Mouse (Mus musculus) intestine, embryonic 15.5 days (tissue): ENCODE data around the gene Shmt2. TPM values are rescaled to one million over a fixed set of nuclear protein-coding genes. Genes with fewer than 3 reads are reported as not detected.

ENCODE experiments used
- ATAC-seq: fragments of 200-750 bp; cut with Nextera tagmentation; 2 replicates; pipeline ENCODE4 v1.8.0; 2017; ENCODE audit warnings: moderate TSS enrichment, moderate library complexity
- H3K27ac ChIP-seq: fragments of 300-500 bp; sonication (generic); 2 replicates; pipeline ENCODE4 v1.5.1; 2015; ENCODE audit warnings: mild to moderate bottlenecking, inconsistent platforms
- H3K27me3 ChIP-seq: fragments of 300-500 bp; sonication (generic); replicated peaks from 2 replicates; pipeline ENCODE4 v1.6.1; 2015; ENCODE audit warnings: inconsistent platforms
- H3K36me3 ChIP-seq: fragments of 300-500 bp; sonication (generic); 2 replicates; pipeline ENCODE4 v1.6.1; 2015; ENCODE audit warnings: inconsistent platforms
- H3K4me1 ChIP-seq: fragments of 300-500 bp; sonication (generic); replicated peaks from 2 replicates; pipeline ENCODE4 v1.6.1; 2015; ENCODE audit warnings: inconsistent platforms
- H3K4me2 ChIP-seq: fragments of 300-500 bp; sonication (generic); replicated peaks from 2 replicates; pipeline ENCODE4 v1.6.1; 2015; ENCODE audit warnings: mild to moderate bottlenecking, inconsistent platforms
- H3K4me3 ChIP-seq: fragments of 300-500 bp; sonication (generic); replicated peaks from 2 replicates; pipeline ENCODE4 v1.5.1; 2015; ENCODE audit warnings: inconsistent platforms
- H3K9ac ChIP-seq: fragments of 300-500 bp; sonication (generic); 2 replicates; pipeline ENCODE4 v1.6.1; 2015; ENCODE audit warnings: inconsistent platforms
- H3K9me3 ChIP-seq: fragments of 300-500 bp; sonication (generic); 2 replicates; pipeline ENCODE4 v1.6.1; 2016; ENCODE audit warnings: inconsistent platforms
- WGBS: fragments of 180-500 bp; shearing (Covaris S2); methylation state at CpG from one replicate; pipeline ENCODE4 v1.1.7; 2015; 5-methylcytosine and 5-hydroxymethylcytosine counted together
- polyA plus RNA-seq: library from polyadenylated mRNA; unstranded; fragments of >200 nt; fragmentation: Nextera tagmentation; extraction: Ambion mirVana; gene quantifications from 2 replicates; pipeline ENCODE4 v1.2.1, GENCODE M21; 2015

Gene Shmt2
- polyA plus RNA-seq, 1 experiment from 2014 or later: 147 TPM

- Histone ChIP-seq H3K4me3 (0 out of 2 replicates have a peak overlapping the region, but pooled peaks have one; percentile 8), H3K4me2 (peak overlapping the region; percentile 80), H3K9ac (no peak overlapping the region), H3K27me3 (peaks cover 46% of the 10 kb centered on the region), H3K27ac (no peak overlapping the region), H3K9me3 (no peaks in the 10 kb centered on the region), H3K4me1 (peaks cover 37% of the 10 kb centered on the region), H3K36me3 (0 out of 2 replicates have a peak, but pooled peaks cover 5% of the 10 kb centered on the region)
- peak; percentile 2; the same call in 1 of the 2 replicates for ATAC-seq
- 6% methylated on average over 15 of the region's 15 CpGs for WGBS
Observed at GRCm38 (mm10) chr10:127508239-127508638, 14.0 kb downstream of the Shmt2 start.

- H3K36me3 ChIP-seq: peaks cover 25% of the 10 kb centered on the region
- 59% methylated on average over 13 of the region's 13 CpGs for WGBS
- H3K4me3 ChIP-seq: no peak within 1 kb of the TSS
- no peak within 1 kb of the TSS for H3K27ac ChIP-seq
- H3K9me3 ChIP-seq: no peaks in the 10 kb centered on the region
- H3K4me1 ChIP-seq: no peaks in the 10 kb centered on the region
- 0 out of 2 replicates have a peak, but pooled peaks have one; percentile 12 for ATAC-seq
- H3K9ac ChIP-seq: no peak within 1 kb of the TSS
- H3K27me3 ChIP-seq: no peaks in the 10 kb centered on the region
- no peak within 1 kb of the TSS for H3K4me2 ChIP-seq
Observed at GRCm38 (mm10) chr10:127500894-127501893, 21.1 kb downstream of the Shmt2 start, which contains the start of gene Stac3. Gene Stac3, plus strand, starts transcription at chr10:127501686.

GRCm38 (mm10) chr10:127500042-127500441 is 22.2 kb downstream of the Shmt2 start:
- no peak for ATAC-seq
- WGBS: 70% methylated on average over 4 of the region's 4 CpGs
- no peak overlapping the region for H3K4me2 ChIP-seq
- no peak overlapping the region for H3K4me3 ChIP-seq
- no peaks in the 10 kb centered on the region for H3K9me3 ChIP-seq
- no peaks in the 10 kb centered on the region for H3K27me3 ChIP-seq
- H3K27ac ChIP-seq: no peak overlapping the region
- H3K4me1 ChIP-seq: no peaks in the 10 kb centered on the region
- no peak overlapping the region for H3K9ac ChIP-seq
- H3K36me3 ChIP-seq: peaks cover 31% of the 10 kb centered on the region

- peaks cover 37% of the 10 kb centered on the region for H3K36me3 ChIP-seq
- ATAC-seq: no peak
- no peaks in the 10 kb centered on the region for H3K4me1 ChIP-seq
- 86% methylated on average over 5 of the region's 5 CpGs for WGBS
- H3K27ac ChIP-seq: no peak overlapping the region
- no peak overlapping the region for H3K4me2 ChIP-seq
- H3K27me3 ChIP-seq: no peaks in the 10 kb centered on the region
- H3K9ac ChIP-seq: no peak overlapping the region
- H3K9me3 ChIP-seq: no peaks in the 10 kb centered on the region
- H3K4me3 ChIP-seq: no peak overlapping the region
Observed at GRCm38 (mm10) chr10:127499516-127499915, 22.7 kb downstream of the Shmt2 start.

GRCm38 (mm10) chr10:127496156-127496555 is 26.1 kb downstream of the Shmt2 start:
- no peak overlapping the region for H3K4me3 ChIP-seq
- 93% methylated on average over 3 of the region's 3 CpGs for WGBS
- no peak overlapping the region for H3K27ac ChIP-seq
- H3K27me3 ChIP-seq: no peaks in the 10 kb centered on the region
- peaks cover 43% of the 10 kb centered on the region for H3K36me3 ChIP-seq
- no peaks in the 10 kb centered on the region for H3K9me3 ChIP-seq
- ATAC-seq: no peak
- no peak overlapping the region for H3K9ac ChIP-seq
- no peaks in the 10 kb centered on the region for H3K4me1 ChIP-seq
- H3K4me2 ChIP-seq: no peak overlapping the region

GRCm38 (mm10) chr10:127492118-127492517 is 30.1 kb downstream of the Shmt2 start:
- H3K4me1 ChIP-seq: no peaks in the 10 kb centered on the region
- H3K9me3 ChIP-seq: no peaks in the 10 kb centered on the region
- 88% methylated on average over 3 of the region's 3 CpGs for WGBS
- H3K27ac ChIP-seq: no peak overlapping the region
- no peak overlapping the region for H3K4me3 ChIP-seq
- H3K4me2 ChIP-seq: no peak overlapping the region
- ATAC-seq: no peak
- no peaks in the 10 kb centered on the region for H3K27me3 ChIP-seq
- no peak overlapping the region for H3K9ac ChIP-seq
- peaks cover 28% of the 10 kb centered on the region for H3K36me3 ChIP-seq

- WGBS: 85% methylated on average over 8 of the region's 8 CpGs
- Histone ChIP-seq H3K9ac (no peak overlapping the region), H3K4me1 (no peaks in the 10 kb centered on the region), H3K27ac (no peak overlapping the region), H3K9me3 (no peaks in the 10 kb centered on the region), H3K4me3 (no peak overlapping the region), H3K36me3 (peaks cover 24% of the 10 kb centered on the region), H3K27me3 (no peaks in the 10 kb centered on the region), H3K4me2 (no peak overlapping the region)
- no peak for ATAC-seq
Observed at GRCm38 (mm10) chr10:127491128-127491512, 31.1 kb downstream of the Shmt2 start.

GRCm38 (mm10) chr10:127490160-127491127 is 31.8 kb downstream of the Shmt2 start:
- H3K9me3 ChIP-seq: no peaks in the 10 kb centered on the region
- no peak overlapping the region for H3K27ac ChIP-seq
- no peak for ATAC-seq
- 82% methylated on average over 18 of the region's 18 CpGs for WGBS
- H3K4me1 ChIP-seq: no peaks in the 10 kb centered on the region
- H3K36me3 ChIP-seq: peaks cover 25% of the 10 kb centered on the region
- H3K9ac ChIP-seq: no peak overlapping the region
- H3K4me3 ChIP-seq: no peak overlapping the region
- no peak overlapping the region for H3K4me2 ChIP-seq
- H3K27me3 ChIP-seq: no peaks in the 10 kb centered on the region

GRCm38 (mm10) chr10:127488856-127489255 is 33.4 kb downstream of the Shmt2 start:
- Histone ChIP-seq H3K4me2 (no peak overlapping the region), H3K36me3 (peaks cover 23% of the 10 kb centered on the region), H3K4me3 (no peak overlapping the region), H3K9ac (no peak overlapping the region), H3K4me1 (no peaks in the 10 kb centered on the region), H3K27ac (no peak overlapping the region), H3K27me3 (no peaks in the 10 kb centered on the region), H3K9me3 (no peaks in the 10 kb centered on the region)
- no peak for ATAC-seq
- 93% methylated on average over 7 of the region's 7 CpGs for WGBS

GRCm38 (mm10) chr10:127485235-127485634 is 37.0 kb downstream of the Shmt2 start:
- Histone ChIP-seq H3K27me3 (no peaks in the 10 kb centered on the region), H3K4me3 (no peak overlapping the region), H3K4me2 (no peak overlapping the region), H3K4me1 (no peaks in the 10 kb centered on the region), H3K9ac (no peak overlapping the region), H3K36me3 (peaks cover 13% of the 10 kb centered on the region), H3K27ac (no peak overlapping the region), H3K9me3 (no peaks in the 10 kb centered on the region)
- WGBS: 89% methylated on average over 10 of the region's 10 CpGs
- ATAC-seq: no peak

GRCm38 (mm10) chr10:127480833-127481813 is 41.1 kb downstream of the Shmt2 start:
- no peaks in the 10 kb centered on the region for H3K4me1 ChIP-seq
- no peak overlapping the region for H3K4me2 ChIP-seq
- no peak overlapping the region for H3K9ac ChIP-seq
- H3K4me3 ChIP-seq: no peak overlapping the region
- peak; percentile 55; the same call in 1 of the 2 replicates for ATAC-seq
- no peaks in the 10 kb centered on the region for H3K27me3 ChIP-seq
- WGBS: 72% methylated on average over 19 of the region's 19 CpGs
- no peak overlapping the region for H3K27ac ChIP-seq
- peaks cover 13% of the 10 kb centered on the region for H3K36me3 ChIP-seq
- H3K9me3 ChIP-seq: no peaks in the 10 kb centered on the region
